Mouse (Mus musculus) liver, postnatal 0 days (tissue): ENCODE data around the gene Gm12184.

Experiments used
- CTCF ChIP-seq: sonication (generic); IDR thresholded peaks from 2 replicates; pipeline ENCODE4 v1.5.1; 2016; ENCODE audit warnings: antibody characterized with exemption, low read depth
- EP300 ChIP-seq: IDR thresholded peaks from 2 replicates; pipeline ENCODE4 v1.6.1; 2016; ENCODE audit warnings: antibody characterized with exemption, low read depth, mild to moderate bottlenecking

DNA sequence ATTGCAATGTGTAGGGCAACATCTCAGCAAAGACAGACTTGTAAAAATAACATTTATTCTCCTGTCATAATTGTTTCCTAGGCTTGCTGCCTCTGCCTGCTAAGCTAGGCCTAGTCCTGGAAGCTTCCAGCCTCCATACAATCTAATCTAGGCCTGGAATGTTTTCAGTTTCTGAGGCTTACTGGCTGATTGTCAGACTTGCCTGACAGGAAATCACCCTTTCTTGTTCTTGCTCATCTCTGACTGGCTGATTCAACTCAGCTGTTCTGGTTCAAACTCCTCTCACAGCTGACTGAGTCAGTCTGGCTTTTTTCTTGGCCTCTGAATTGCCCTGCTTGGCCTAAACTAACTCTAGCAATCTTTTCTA lies 6.2 kb downstream of the Gm12184 start:
- TF ChIP-seq EP300: no peak
- TF ChIP-seq CTCF: no peak
